Mouse (Mus musculus): Measurements from ENCODE around the gene Rtbdn. TPM values are rescaled to one million over a fixed set of nuclear protein-coding genes. Genes with fewer than 3 reads are reported as not detected.

The Rtbdn gene
- polyA plus RNA-seq, 2 experiments: not detected

DNA sequence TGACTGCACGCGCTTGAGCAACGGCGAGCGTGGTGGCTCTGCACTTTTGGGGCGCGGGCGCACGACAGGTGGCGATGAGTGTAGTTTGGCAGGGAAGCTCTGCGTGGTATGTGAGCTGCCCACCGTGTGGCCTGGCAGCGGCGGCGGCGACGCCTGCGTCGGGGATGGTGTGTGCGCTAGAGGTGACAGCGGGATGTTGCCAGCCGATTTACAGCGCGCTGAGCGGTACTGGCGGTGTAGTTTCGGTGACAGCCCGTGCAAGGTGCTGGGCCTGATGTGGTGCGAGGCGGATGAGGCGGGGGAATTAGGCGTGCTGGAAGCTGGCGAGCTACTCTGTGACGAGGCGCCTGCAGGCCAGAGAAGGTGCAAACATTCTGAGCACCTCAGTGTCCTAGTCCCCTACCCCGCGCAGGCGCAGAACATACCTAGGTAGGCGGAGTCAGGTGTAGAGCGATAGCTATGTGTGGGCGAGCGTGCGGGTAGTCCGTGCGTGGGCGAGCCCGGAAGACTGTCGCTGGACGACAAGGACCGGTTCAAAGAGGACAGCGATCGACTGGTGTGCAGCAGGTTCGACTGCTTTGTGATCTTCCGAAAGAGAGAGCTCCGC, 33.8 kb upstream of the Rtbdn start:
- H3K9ac ChIP-seq (ENCODE audit: low read depth, low read length, severe bottlenecking): peak overlapping the region; percentile 62
- H3K9me3 ChIP-seq (ENCODE audit: control insufficient read depth, low read length): no peaks in the 10 kb centered on the region
- H3K27me3 ChIP-seq (ENCODE audit: control insufficient read depth, insufficient read depth, low read length): peaks cover 19% of the 10 kb centered on the region
- peak overlapping the region; percentile 88 for H3K4me2 ChIP-seq (replicated peaks; ENCODE audit: low read depth, low read length, severe bottlenecking)
- H3K36me3 ChIP-seq (ENCODE audit: control insufficient read depth, insufficient read depth, low read length): no peaks in the 10 kb centered on the region
- ATAC-seq (ENCODE audit: low FRiP score, low read depth): peak; percentile 53
- no peak for TF ChIP-seq POLR2A (IDR thresholded peaks at IDR 0.05; ENCODE audit: borderline replicate concordance, extremely low read depth, insufficient read depth, insufficient read length)
- peak; percentile 42 for DNase-seq (ENCODE audit: low spot score)
- H3K4me1 ChIP-seq (ENCODE audit: control insufficient read depth, insufficient read depth, low read length): peaks cover 9% of the 10 kb centered on the region; the same call in 1 of the 2 replicates
- no peak overlapping the region for H3K27ac ChIP-seq (replicated peaks; ENCODE audit: low read depth, low read length)
- WGBS: 1% methylated on average over 55 of the region's 55 CpGs
- peak overlapping the region; percentile 48 for H3K4me3 ChIP-seq (replicated peaks; ENCODE audit: low read length)

DNA sequence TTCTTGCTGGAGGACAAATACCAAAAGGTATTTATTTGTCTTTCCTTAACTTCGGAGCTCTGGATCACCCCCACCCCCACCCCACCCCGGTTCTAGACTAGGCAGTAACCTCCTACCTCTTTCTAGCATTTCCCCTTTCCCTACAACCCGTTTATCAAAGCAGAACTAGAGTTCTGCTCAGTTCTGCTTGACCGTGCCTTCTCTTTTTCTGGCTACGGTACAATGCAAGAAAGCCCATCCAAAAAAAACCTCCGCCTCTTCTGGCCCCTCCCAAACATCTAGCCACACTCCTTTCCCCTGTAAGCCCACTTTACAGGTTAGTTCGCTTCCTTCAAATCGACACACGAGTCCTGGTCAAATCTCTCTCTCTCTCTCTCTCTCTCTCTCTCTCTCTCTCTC, 33.3 kb upstream of the Rtbdn start:
- Histone ChIP-seq H3K27me3 (ENCODE audit: control insufficient read depth, insufficient read depth, low read length) (peaks cover 19% of the 10 kb centered on the region), H3K9ac (ENCODE audit: low read depth, low read length, severe bottlenecking) (peak overlapping the region; percentile 62), H3K36me3 (ENCODE audit: control insufficient read depth, insufficient read depth, low read length) (no peaks in the 10 kb centered on the region), H3K9me3 (ENCODE audit: control insufficient read depth, low read length) (no peaks in the 10 kb centered on the region), H3K4me1 (ENCODE audit: control insufficient read depth, insufficient read depth, low read length) (peaks cover 9% of the 10 kb centered on the region; the same call in 1 of the 2 replicates), H3K4me2 (replicated peaks; ENCODE audit: low read depth, low read length, severe bottlenecking) (peak overlapping the region; percentile 88), H3K27ac (replicated peaks; ENCODE audit: low read depth, low read length) (no peak overlapping the region), H3K4me3 (replicated peaks; ENCODE audit: low read length) (peak overlapping the region; percentile 48)
- no peak for DNase-seq (ENCODE audit: low spot score)
- 9% methylated on average over 9 of the region's 9 CpGs for WGBS
- no peak for TF ChIP-seq POLR2A (IDR thresholded peaks at IDR 0.05; ENCODE audit: borderline replicate concordance, extremely low read depth, insufficient read depth, insufficient read length)
- ATAC-seq (ENCODE audit: low FRiP score, low read depth): no peak

DNA sequence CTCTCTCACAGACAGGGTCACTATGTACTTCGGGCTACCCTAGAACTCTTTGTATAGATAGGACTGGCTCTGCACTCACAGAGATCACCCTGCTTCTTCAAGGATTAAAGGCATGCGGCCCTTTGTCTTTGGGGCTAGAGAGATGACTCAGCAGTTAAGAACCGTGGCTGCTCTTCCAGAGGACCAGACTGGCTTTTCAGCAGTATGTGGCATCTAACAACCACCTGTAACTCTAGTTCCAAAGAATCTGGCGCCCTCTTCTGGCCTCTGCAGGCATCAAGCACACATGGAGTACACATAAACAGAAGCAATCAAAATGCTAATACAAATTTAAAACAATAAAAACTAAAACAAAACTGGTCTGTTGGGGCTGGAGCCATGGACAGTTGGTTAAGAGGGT, 32.8 kb upstream of the Rtbdn start:
- H3K4me1 ChIP-seq (ENCODE audit: control insufficient read depth, insufficient read depth, low read length): peaks cover 8% of the 10 kb centered on the region; the same call in 1 of the 2 replicates
- H3K27ac ChIP-seq (replicated peaks; ENCODE audit: low read depth, low read length): no peak overlapping the region
- H3K9me3 ChIP-seq (ENCODE audit: control insufficient read depth, low read length): no peaks in the 10 kb centered on the region
- no peaks in the 10 kb centered on the region for H3K36me3 ChIP-seq (ENCODE audit: control insufficient read depth, insufficient read depth, low read length)
- DNase-seq (ENCODE audit: low spot score): no peak
- TF ChIP-seq POLR2A (IDR thresholded peaks at IDR 0.05; ENCODE audit: borderline replicate concordance, extremely low read depth, insufficient read depth, insufficient read length): no peak
- no peak overlapping the region for H3K4me3 ChIP-seq (replicated peaks; ENCODE audit: low read length)
- H3K27me3 ChIP-seq (ENCODE audit: control insufficient read depth, insufficient read depth, low read length): peaks cover 19% of the 10 kb centered on the region
- no peak for ATAC-seq (ENCODE audit: low FRiP score, low read depth)
- no peak overlapping the region for H3K9ac ChIP-seq (ENCODE audit: low read depth, low read length, severe bottlenecking)
- WGBS: 36% methylated on average over 4 of the region's 4 CpGs
- H3K4me2 ChIP-seq (replicated peaks; ENCODE audit: low read depth, low read length, severe bottlenecking): peak overlapping the region; percentile 88; the same call in 1 of the 2 replicates

DNA sequence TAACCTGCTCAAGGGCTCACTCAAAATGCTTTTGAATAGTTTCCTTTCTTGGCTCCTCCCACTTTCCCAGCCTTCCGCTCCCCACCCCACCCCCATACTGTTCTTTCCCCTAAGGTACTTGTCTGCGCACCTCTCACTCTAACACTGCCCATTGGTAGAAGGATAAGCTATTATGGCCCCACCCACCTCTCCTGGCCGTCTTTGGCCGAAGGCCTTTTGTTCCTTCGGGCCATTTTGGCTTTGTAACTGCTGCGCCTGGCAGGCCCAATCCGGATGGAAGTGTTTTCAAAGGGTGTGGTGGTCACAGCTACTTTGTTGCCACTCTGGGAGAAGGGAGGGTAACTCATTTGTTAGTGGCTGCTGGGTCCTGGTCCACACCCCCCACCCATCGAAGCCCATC, 31.5 kb upstream of the Rtbdn start:
- Histone ChIP-seq H3K27ac (replicated peaks; ENCODE audit: low read depth, low read length) (no peak overlapping the region), H3K36me3 (ENCODE audit: control insufficient read depth, insufficient read depth, low read length) (no peaks in the 10 kb centered on the region), H3K27me3 (ENCODE audit: control insufficient read depth, insufficient read depth, low read length) (peaks cover 19% of the 10 kb centered on the region), H3K4me3 (replicated peaks; ENCODE audit: low read length) (no peak overlapping the region), H3K4me2 (replicated peaks; ENCODE audit: low read depth, low read length, severe bottlenecking) (no peak overlapping the region), H3K4me1 (ENCODE audit: control insufficient read depth, insufficient read depth, low read length) (no peaks in the 10 kb centered on the region), H3K9me3 (ENCODE audit: control insufficient read depth, low read length) (no peaks in the 10 kb centered on the region), H3K9ac (ENCODE audit: low read depth, low read length, severe bottlenecking) (no peak overlapping the region)
- ATAC-seq (ENCODE audit: low FRiP score, low read depth) (no peak), DNase-seq (ENCODE audit: low spot score) (no peak)
- WGBS: 84% methylated on average over 8 of the region's 8 CpGs
- TF ChIP-seq POLR2A (IDR thresholded peaks at IDR 0.05; ENCODE audit: borderline replicate concordance, extremely low read depth, insufficient read depth, insufficient read length): no peak

DNA sequence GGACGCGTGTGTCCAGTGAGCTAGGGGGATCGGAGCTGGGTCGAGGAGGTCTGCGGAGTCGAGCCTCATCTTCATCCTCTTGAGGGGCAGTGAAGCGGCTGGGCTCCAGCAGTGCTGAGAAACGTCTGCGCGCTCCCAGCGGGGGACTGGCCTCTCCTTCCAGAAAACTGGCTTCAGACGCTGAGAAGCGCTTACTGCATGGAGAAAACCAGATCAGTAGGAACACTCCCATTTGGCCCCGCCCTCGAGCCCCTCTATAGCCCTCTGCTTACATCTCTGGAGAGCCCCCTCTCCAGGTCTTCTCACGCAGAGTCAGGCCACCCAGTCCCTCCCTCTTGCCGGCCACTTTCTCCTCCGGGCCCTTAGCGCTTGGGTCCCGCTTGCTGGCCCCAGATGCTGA, 29.0 kb upstream of the Rtbdn start:
- peaks cover 5% of the 10 kb centered on the region; the same call in 1 of the 2 replicates for H3K27me3 ChIP-seq (ENCODE audit: control insufficient read depth, insufficient read depth, low read length)

More for the DNA sequence above, 29.0 kb upstream of the Rtbdn start:
- Histone ChIP-seq H3K4me2 (replicated peaks; ENCODE audit: low read depth, low read length, severe bottlenecking) (no peak overlapping the region), H3K9me3 (ENCODE audit: control insufficient read depth, low read length) (no peaks in the 10 kb centered on the region), H3K36me3 (ENCODE audit: control insufficient read depth, insufficient read depth, low read length) (no peaks in the 10 kb centered on the region), H3K4me3 (replicated peaks; ENCODE audit: low read length) (no peak overlapping the region), H3K9ac (ENCODE audit: low read depth, low read length, severe bottlenecking) (no peak overlapping the region), H3K27ac (replicated peaks; ENCODE audit: low read depth, low read length) (no peak overlapping the region), H3K4me1 (ENCODE audit: control insufficient read depth, insufficient read depth, low read length) (no peaks in the 10 kb centered on the region)
- TF ChIP-seq POLR2A (IDR thresholded peaks at IDR 0.05; ENCODE audit: borderline replicate concordance, extremely low read depth, insufficient read depth, insufficient read length): no peak
- ATAC-seq (ENCODE audit: low FRiP score, low read depth) (no peak), DNase-seq (ENCODE audit: low spot score) (no peak)
- 29% methylated on average over 20 of the region's 20 CpGs for WGBS

Measured in limb, embryonic 14.5 days (tissue).